Mouse (Mus musculus): Measurements from ENCODE around the gene Resf1.
"Not testable (repeated sequence)": the region's sequence is repeated elsewhere in the genome, so short reads cannot be mapped to it uniquely, and the experiment has no call there.

The Resf1 gene

DNA sequence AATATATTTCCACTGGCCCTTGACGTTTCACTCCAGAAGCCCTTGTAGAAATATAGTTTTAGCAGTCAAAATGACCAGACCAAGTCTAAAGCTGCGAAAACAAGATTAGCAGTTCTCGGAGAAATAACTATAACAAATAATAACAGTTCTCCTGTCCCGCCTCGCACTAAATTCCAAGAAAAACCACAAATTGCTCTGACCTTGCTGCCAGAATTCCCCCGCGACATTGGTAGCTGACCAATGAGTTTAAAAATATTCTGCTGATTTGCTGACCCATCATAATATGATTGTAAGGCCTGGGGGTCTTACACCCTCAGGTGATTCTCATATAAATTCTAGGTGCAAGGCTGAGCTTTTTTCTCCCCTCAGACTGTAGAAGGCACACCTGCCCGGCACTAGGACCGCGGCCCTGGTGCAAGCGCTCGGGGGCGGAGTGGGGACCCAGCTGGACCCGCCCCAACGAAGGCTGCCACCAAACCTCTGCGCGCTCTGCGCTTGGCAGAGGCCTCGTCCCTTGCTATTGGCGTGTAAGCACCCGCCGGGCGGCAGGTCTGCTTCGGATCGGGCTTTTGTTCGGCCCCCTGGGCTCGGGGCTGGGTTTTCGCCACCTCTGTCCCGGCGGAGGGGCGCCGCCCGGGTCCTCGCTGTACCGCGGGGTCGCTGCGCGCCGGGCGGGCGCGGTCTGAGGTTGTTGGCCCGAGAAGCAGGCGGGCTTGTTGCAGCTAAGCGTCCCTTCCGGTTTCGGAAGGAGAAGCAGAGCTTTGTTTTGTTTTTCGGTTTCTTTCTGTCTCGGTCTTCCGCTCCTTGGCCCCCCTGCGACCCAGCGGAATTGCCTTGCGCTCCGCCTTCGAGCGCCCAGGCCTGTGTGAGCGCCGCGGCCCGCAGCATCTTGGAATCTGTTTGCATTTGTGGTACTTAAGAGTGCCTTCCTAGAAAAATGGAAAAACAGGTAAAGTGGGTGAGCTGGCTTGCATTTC lies at the start of gene Resf1:
Resf1 (plus strand) TSS at position 459 of the 977 bp plus-strand sequence.
- DNase-seq (ENCODE audit: low spot score in 2 of 2) = peak; percentile 80 to 85

DNA sequence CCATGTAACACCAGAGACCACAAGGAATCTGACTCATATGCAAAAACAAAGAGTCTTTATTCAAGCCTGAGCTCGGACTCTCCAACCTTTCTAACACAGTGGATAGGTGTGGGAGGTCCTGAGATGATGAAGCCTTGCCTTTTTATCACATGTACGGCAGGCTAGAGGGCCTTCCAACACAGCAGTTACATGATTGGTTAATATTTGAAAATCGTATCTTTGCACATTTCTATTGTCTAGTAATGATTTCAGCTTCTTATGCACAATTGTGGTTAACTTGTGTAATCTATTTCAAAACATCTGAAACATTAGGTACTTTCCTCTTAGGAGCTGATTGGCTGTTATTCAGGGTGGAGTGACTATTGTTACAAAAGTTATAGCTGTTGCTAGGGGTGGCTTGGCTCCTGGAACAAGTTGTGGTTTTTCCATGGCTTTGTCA lies 48.4 kb upstream of the Resf1 start:
- no peak for DNase-seq (ENCODE audit: low spot score in 2 of 2)

GRCm38 (mm10) chr6:149267951-149268350 lies 41.3 kb upstream of the Resf1 start:
- no peak for DNase-seq (ENCODE audit: low spot score in 2 of 2)

GRCm38 (mm10) chr6:149278248-149278731 lies 30.9 kb upstream of the Resf1 start:
- DNase-seq (ENCODE audit: low spot score in 2 of 2) = no peak

DNA sequence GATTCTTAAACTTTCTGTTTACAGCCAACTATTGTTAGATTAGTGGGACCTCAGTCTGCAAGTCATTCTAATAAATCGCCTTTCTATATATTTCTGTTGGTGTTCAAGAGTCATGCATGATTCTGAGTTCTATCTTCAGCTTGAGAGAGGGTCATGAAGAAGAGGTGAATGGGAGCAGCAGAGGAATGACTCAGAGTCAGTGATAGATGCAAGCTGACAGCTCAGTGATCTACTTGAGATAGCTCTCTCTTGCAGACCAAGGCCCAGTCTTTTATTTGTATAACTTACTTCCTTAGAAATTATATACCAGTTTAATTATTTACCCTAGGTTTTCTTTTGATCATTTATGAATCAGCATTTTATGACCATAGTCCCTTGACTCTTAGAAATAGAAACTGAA lies 30.3 kb upstream of the Resf1 start:
- DNase-seq (ENCODE audit: low spot score in 2 of 2) = no peak

- DNase-seq (ENCODE audit: low spot score in 2 of 2) = no peak
Measured at GRCm38 (mm10) chr6:149280511-149280910, 28.7 kb upstream of the Resf1 start.

DNA sequence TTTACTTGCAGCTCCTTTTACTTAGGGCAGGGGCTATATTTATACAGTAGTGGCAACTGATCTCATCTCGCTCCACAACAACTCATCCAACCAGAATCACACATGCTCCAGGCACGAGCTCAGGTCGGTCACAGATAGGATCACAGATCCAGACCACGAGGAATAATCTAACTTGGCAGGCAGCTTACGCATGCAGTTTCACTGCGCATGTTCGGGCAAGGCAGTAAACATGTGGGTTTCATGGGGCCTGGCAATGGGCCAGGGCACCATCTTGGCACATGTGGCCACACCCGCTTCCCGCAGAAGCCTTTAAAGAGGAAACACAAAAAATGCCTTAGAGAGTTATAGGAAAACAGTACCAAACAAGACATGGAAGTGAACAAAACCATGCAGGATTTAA lies 21.0 kb upstream of the Resf1 start:
- DNase-seq (ENCODE audit: low spot score in 2 of 2) = not testable (repeated sequence)

GRCm38 (mm10) chr6:149303231-149303630 lies 6.0 kb upstream of the Resf1 start:
- DNase-seq (ENCODE audit: low spot score in 2 of 2) = not testable (repeated sequence)

DNA sequence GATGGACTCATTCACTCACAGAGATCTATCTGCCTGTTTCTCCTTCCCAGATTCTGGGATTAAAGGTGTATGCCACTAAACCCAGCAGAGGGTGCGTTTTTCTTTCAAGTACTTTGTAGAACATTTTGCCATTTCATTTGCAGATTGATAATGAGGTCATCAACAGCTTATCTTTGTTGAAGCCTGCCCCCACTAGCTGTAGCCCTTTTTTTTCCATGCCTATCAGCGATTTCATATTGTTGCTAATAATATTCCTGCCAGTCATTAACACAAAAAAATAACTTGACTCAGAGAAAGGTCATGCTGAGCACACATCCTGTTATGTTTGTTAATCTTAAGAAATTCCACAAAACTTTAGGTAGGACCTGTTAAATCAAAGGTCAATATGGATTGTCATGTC lies 2.1 kb upstream of the Resf1 start:
- no peak for DNase-seq (ENCODE audit: low spot score in 2 of 2)

GRCm38 (mm10) chr6:149307801-149308200 lies 1.4 kb upstream of the Resf1 start:
- DNase-seq (ENCODE audit: low spot score in 2 of 2) = no peak

GRCm38 (mm10) chr6:149310226-149310625 lies 1.0 kb downstream of the Resf1 start:
- DNase-seq (ENCODE audit: low spot score in 2 of 2) = no peak

GRCm38 (mm10) chr6:149311044-149311443 lies 1.8 kb downstream of the Resf1 start:
- DNase-seq (ENCODE audit: low spot score in 2 of 2) = no peak

- DNase-seq (ENCODE audit: low spot score in 2 of 2) = no peak
Measured at GRCm38 (mm10) chr6:149311778-149312177, 2.6 kb downstream of the Resf1 start.

- no peak for DNase-seq (ENCODE audit: low spot score in 2 of 2)
Measured at GRCm38 (mm10) chr6:149312221-149312620, 3.0 kb downstream of the Resf1 start.

- no peak for DNase-seq (ENCODE audit: low spot score in 2 of 2)
Measured at GRCm38 (mm10) chr6:149314918-149315317, 5.7 kb downstream of the Resf1 start.

DNA sequence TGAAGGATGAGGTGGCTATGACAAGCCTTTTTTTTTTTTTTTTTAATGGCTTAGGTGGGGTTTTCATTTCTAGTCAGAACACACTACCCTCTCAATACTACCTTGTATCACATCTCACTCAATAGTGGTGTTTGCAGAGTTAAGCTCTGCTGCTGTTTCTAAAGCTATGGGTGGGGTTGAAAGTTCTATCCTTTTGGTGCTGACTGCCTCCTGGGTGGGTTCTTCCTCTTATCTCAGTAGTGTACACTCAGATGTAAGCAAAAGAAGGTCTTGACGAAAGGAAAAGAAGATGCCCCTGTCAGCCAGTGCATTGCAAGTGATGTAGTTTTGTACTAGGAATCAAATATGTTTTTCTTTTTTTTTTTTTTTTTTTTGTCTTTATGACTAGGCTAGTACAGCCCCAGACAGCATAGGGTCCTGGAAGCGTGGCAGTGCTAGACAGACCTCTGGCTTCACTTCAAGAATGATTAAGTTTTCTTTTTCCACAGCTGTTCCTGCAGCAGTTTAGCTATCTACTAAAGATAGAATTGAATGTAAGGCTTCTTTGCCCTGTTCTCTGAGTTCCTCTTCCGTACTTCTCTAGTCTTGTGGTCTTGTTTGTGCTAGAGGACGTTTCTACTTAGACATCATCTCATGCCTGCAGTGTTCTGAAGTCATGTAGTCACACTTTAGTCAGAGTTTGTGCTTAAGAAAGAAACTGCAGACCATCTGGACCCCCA lies 14.5 kb downstream of the Resf1 start:
- no peak for DNase-seq (ENCODE audit: low spot score in 2 of 2)

DNA sequence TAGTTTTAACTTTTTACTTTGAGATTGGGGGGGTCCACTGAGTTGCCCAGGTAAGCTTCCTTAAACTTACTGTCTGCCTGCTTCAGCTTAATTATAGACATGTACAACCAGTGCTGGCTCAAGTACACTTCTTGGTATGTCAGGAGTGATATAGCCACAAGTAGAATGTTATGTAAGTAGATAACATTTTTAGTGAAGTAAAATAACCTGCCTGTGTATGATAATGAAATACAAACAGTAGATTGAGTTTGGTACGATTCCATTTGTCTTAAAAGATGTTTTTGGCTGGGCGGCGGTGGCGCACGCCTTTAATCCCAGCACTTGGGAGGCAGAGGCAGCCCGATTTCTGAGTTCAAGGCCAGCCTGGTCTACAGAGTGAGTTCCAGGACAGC lies 15.0 kb downstream of the Resf1 start:
- no peak for DNase-seq (ENCODE audit: low spot score in 2 of 2)

GRCm38 (mm10) chr6:149329071-149329470 lies 19.9 kb downstream of the Resf1 start:
- no peak for DNase-seq (ENCODE audit: low spot score in 2 of 2)

DNA sequence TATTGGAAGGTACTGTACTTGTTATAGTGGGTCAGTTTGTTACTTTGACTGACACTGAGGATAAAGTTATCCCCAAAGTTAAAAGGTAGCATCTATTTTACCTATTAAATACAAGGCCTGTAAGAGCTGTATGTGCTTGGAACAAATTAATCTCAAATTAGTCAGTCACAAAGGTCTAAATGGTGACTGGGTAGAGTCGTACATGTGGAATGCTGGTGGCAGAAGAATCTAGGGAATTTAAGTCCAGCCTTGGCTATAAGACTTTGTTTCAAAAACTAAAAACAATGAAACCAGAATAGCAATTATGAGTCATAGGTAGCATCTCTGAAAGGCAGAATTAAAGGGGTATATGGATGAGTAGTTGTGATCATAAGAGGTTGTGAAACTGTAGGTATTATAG lies 21.1 kb downstream of the Resf1 start:
- DNase-seq (ENCODE audit: low spot score in 2 of 2) = no peak

GRCm38 (mm10) chr6:149333036-149333435 lies 23.8 kb downstream of the Resf1 start:
- DNase-seq (ENCODE audit: low spot score in 2 of 2) = no peak

DNA sequence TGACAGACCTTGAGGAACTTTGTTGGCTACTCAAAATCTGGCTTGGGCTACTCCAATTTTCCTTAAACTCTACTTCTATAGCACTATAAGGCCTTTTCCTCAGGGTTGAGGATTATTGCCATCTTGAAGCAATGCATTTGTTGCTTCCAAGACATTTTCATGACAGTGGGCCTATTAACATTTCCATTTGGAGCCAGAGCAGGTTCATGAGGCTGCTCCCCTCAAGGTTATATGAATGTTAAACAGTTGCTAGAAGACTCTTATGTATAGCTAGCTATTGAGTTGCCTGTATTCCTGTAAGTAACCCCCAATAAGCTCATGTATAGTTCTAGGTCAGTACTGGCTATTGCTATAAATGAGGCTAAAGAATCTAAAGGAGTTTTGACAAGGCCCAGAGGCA lies 28.8 kb downstream of the Resf1 start:
- no peak for DNase-seq (ENCODE audit: low spot score in 2 of 2)

- no peak for DNase-seq (ENCODE audit: low spot score in 2 of 2)
Measured at GRCm38 (mm10) chr6:149338622-149339021, 29.4 kb downstream of the Resf1 start.

- no peak for DNase-seq (ENCODE audit: low spot score in 2 of 2)
Measured at GRCm38 (mm10) chr6:149343802-149344201, 34.6 kb downstream of the Resf1 start.

Measured in spleen, postnatal 14 days (tissue).